ENCODE assay signal across 21 mouse cellular contexts in genomic region chr9:102026136-102026535, GRCm38 (mm10).
A peak's percentile ranks its signal among the peaks of the same experiment; 100 is the strongest.
DNase-seq lines count a peak whose midpoint lies in the region; TF ChIP-seq lines count a peak whose summit lies in the region.
"Had no signal": no experiment of that assay in that cellular context is flagged by ENCODE, and none has a peak within 500 bp of the region (broad histone marks: within the 10 kb centered on the region; RNA-seq: fewer than 3 reads in every experiment).

No protein-coding gene starts in this region.

- peak; percentile 40 for DNase-seq in heart, adult 11 months
- no peak for DNase-seq in heart, postnatal 4 days
- peak; percentile 24 for DNase-seq in cerebellum, adult 11 months
- peak; percentile 21 for DNase-seq in cerebellum, adult 8-10 months
- peak; percentile 56 to 59 for DNase-seq in cerebellum, postnatal 25 days
- DNase-seq in heart, adult 8-10 months (ENCODE audit: low spot score) = no peak
- no peak for DNase-seq in left cerebral cortex, adult 2 months (ENCODE audit: extremely low spot score in 1 of 2, low spot score in 2 of 2)
- DNase-seq in natural killer cell, adult 2 months (ENCODE audit: low spot score in 2 of 2) = no peak
- DNase-seq: adrenal gland, postnatal 14 days; forebrain, postnatal 0 days; gastrocnemius, adult 2 months; gastrocnemius, postnatal 36 days; heart, adult 18-20 months; heart, postnatal 14 days; kidney, adult 18-20 months had no signal

- no peak overlapping the region for H3K4me3 ChIP-seq in left cerebral cortex, adult 2 months
- H3K4me3 ChIP-seq: embryonic facial prominence, embryonic 13.5 days; forebrain, embryonic 13.5 days; gastrocnemius, adult 2 months; heart, embryonic 15.5 days; hindbrain, embryonic 10.5 days; intestine, embryonic 15.5 days had no signal

- intact Hi-C loops in left cerebral cortex, adult 2 months (cut with DNase I) = no loop called here

- no peak for TF ChIP-seq CTCF in left cerebral cortex, adult 2 months (IDR thresholded peaks at IDR 0.05)

- no peak overlapping the region for H3K27ac ChIP-seq in left cerebral cortex, adult 2 months
- H3K27ac ChIP-seq: embryonic facial prominence, embryonic 13.5 days; forebrain, embryonic 13.5 days; gastrocnemius, adult 2 months; heart, embryonic 15.5 days; hindbrain, embryonic 10.5 days; hindbrain, embryonic 14.5 days; intestine, embryonic 15.5 days had no signal

Comparison
In these comparisons a context has a peak if more than half of its experiments do, and no peak if none do; other contexts are left out.
1. DNase-seq: peak in heart, adult 11 months (single experiment), cerebellum, adult 11 months (single experiment), cerebellum, adult 8-10 months (single experiment) and cerebellum, postnatal 25 days (2 of 2); none in heart, postnatal 4 days (single experiment), heart, adult 8-10 months (single experiment), left cerebral cortex, adult 2 months (0 of 2) and natural killer cell, adult 2 months (0 of 2).